Mouse (Mus musculus): ENCODE measurements around the gene Col25a1.

- TF ChIP-seq CTCF (IDR thresholded peaks at IDR 0.05; ENCODE audit: low read depth, low read length), result no peak
- no peak for TF ChIP-seq POLR2A (IDR thresholded peaks at IDR 0.05; ENCODE audit: borderline replicate concordance, low read depth, low read length)
Observed at GRCm38 (mm10) chr3:130159906-130160305, 28.6 kb downstream of the Col25a1 start.
